Mouse (Mus musculus) brain, embryonic 14.5 days (tissue): ENCODE results near the gene Usp54.

Source experiments
- CTCF ChIP-seq: fragments of 200-500 bp; IDR thresholded peaks from 2 replicates; pipeline ENCODE4 v1.5.1; 2012; ENCODE audit warnings: inconsistent platforms, mild to moderate bottlenecking, moderate library complexity, borderline replicate concordance; ENCODE audit not compliant: insufficient read depth, insufficient read length; ENCODE audit errors: extremely low read depth
- POLR2A ChIP-seq: fragments of 200-500 bp; IDR thresholded peaks from 2 replicates; pipeline ENCODE4 v1.6.1; 2012; ENCODE audit warnings: mild to moderate bottlenecking, inconsistent platforms, borderline replicate concordance; ENCODE audit not compliant: poor library complexity, insufficient read depth, insufficient read length, severe bottlenecking; ENCODE audit errors: extremely low read depth

DNA sequence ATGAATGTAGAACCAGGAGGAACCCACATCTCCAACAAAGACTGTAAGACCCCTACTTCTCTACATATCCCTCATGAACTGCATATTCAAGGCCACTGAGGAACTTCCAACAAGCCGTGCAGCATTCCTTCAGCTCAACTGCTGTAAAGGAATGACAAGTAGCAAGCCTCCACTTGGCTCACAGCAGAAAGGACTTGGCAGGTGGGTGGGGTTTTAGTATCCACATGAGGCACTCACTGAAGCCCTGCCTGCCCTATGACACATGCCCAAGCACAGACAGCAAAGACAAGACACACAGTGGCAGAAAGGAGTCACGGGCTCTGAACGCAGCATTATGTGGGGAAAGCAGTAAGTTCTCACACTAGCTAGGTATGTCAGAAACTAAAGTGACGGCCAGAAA lies 30.7 kb downstream of the Usp54 start:
- TF ChIP-seq CTCF (no peak), POLR2A (no peak)
